Mouse (Mus musculus) CD4-positive, CD25-positive, alpha-beta regulatory T cell (primary cell): ENCODE data around the gene Olfr603. TPM values are rescaled to one million over a fixed set of nuclear protein-coding genes. Genes with fewer than 3 reads are reported as not detected.

Source experiments
- polyA plus RNA-seq: library from polyadenylated mRNA; unstranded; fragments of 100-300 nt; shearing (Covaris generic); gene quantifications from one replicate; pipeline ENCODE4 v1.2.1, GENCODE M21; 2017

Gene Olfr603
- polyA plus RNA-seq, result not detected

DNA sequence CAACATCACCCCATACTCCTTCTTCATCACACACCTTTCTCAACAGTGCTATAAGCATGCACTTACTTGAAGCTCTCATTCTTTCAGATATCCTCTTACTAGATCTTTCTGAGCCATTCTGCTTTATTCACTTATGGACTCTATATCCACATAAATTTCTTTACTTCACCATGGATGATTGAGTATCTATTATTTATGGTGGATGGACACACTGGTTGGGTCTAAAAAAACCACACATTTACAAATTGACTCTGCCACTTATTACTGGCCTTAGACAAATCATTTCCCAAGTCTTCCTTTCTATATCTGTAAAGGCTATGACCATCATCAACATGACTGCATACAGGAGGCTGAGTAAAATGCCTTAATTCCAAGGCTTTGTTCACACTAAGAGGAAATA lies at the start of gene Olfr603:
Gene Olfr603 (minus strand): TSS at position 101 of the 400 bp plus-strand sequence.

DNA sequence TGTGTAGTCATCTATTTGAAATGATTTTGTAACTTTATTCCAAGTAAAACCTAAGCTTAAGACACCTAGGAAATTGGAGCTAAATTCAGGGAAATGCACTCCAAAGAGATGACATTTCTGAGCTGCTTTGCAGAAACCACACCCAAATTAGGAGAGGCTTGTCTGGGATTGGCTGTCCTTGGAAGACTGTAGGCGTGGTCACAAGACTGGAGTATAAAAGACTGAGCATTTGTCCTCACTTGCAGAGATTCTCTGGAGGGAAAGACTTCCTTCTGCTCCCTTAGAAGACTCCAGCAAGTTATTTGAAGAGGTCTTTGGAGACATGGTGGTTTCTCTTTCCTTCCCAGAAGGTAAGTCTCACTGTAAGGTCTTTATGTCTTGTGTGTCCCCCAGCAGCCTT lies 28.8 kb upstream of the Olfr603 start, which contains the start of gene Usp17lc:
Gene Usp17lc (plus strand): TSS at position 301 of the 400 bp plus-strand sequence.

GRCm38 (mm10) chr7:103362555-103362954 lies 23.4 kb downstream of the Olfr603 start, which contains the start of gene Olfr601:
Gene Olfr601 (minus strand): TSS chr7:103362655.

DNA sequence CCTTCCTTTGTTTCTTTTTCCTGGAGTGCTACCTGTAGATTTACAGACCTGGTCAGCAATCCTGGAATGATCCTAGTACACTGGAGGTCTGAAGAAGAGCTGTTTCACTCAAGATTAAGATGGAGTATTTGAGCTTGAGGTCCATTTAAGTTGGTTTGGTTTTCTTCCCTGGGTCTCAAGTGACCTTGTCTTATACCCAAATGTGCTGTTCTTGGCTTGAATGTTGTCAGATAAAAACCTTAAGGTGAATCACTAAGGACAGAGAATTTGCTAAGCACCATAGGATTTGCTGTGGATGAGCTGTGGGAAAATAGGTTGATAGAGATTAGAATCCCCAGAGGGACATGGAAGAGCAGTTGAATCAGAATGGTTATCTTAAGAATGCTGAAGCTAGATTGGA lies 36.4 kb downstream of the Olfr603 start, which contains the start of gene Olfr600:
Gene Olfr600 (minus strand): TSS at position 101 of the 400 bp plus-strand sequence.

DNA sequence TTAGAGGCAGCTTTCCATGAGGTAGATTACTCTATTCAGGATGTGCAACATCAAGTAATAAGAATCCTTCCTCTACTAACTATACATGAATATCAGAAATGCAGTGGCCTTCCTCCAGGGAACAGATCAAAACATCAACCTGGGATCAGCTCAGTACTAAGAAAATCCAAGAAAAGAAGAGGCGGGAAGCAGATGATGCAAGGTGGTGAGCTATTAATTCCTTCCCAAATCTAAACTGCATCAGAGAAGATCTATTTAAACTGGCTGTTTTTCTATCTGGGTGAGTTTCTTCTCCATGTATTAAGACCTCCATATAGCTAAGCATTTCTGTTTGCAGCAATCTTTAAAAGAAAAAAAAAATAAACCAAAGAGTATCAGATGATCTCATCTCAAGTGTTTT lies 50.4 kb downstream of the Olfr603 start, which contains the start of gene Olfr599:
Gene Olfr599 (plus strand): TSS at position 301 of the 400 bp plus-strand sequence.

Other genes with a start within 250 kb of the Olfr603 start
- not detected for gene Olfr588-ps1, start 245.3 kb downstream of the Olfr603 start, polyA plus RNA-seq
- not detected for gene Olfr589, start 229.8 kb downstream of the Olfr603 start, polyA plus RNA-seq
- gene Olfr591, start 207.8 kb downstream of the Olfr603 start, polyA plus RNA-seq, result not detected
- not detected for gene Olfr592, start 201.4 kb downstream of the Olfr603 start, polyA plus RNA-seq
- gene Olfr593, start 174.3 kb downstream of the Olfr603 start, polyA plus RNA-seq, result not detected
- not detected for gene Olfr594, start 169.2 kb downstream of the Olfr603 start, polyA plus RNA-seq
- not detected for gene Usp17ld, start 133.7 kb downstream of the Olfr603 start, polyA plus RNA-seq
- gene Olfr596, start 80.5 kb downstream of the Olfr603 start, polyA plus RNA-seq, result not detected
- 0.11 TPM for gene Olfr597, start 69.9 kb downstream of the Olfr603 start, polyA plus RNA-seq
- gene Olfr598, start 62.6 kb downstream of the Olfr603 start, polyA plus RNA-seq, result not detected
- gene Olfr599, start 50.3 kb downstream of the Olfr603 start, polyA plus RNA-seq, result not detected
- 0.19 TPM for gene Olfr600, start 36.5 kb downstream of the Olfr603 start, polyA plus RNA-seq
- 0.16 TPM for gene Olfr601, start 23.5 kb downstream of the Olfr603 start, polyA plus RNA-seq
- not detected for gene Usp17lc, start 28.9 kb upstream of the Olfr603 start, polyA plus RNA-seq
- not detected for gene Olfr605, start 59.3 kb upstream of the Olfr603 start, polyA plus RNA-seq
- not detected for gene Olfr606, start 62.9 kb upstream of the Olfr603 start, polyA plus RNA-seq
- gene Olfr607, start 78.0 kb upstream of the Olfr603 start, polyA plus RNA-seq, result 0.07 TPM
- gene Olfr608, start 83.7 kb upstream of the Olfr603 start, polyA plus RNA-seq, result not detected
- not detected for gene Olfr609, start 111.9 kb upstream of the Olfr603 start, polyA plus RNA-seq
- gene Olfr610, start 125.9 kb upstream of the Olfr603 start, polyA plus RNA-seq, result not detected
- not detected for gene Olfr611, start 134.7 kb upstream of the Olfr603 start, polyA plus RNA-seq
- gene Olfr612, start 156.5 kb upstream of the Olfr603 start, polyA plus RNA-seq, result not detected
- gene Olfr613, start 161.9 kb upstream of the Olfr603 start, polyA plus RNA-seq, result not detected
- gene Olfr615, start 169.9 kb upstream of the Olfr603 start, polyA plus RNA-seq, result not detected
- gene Olfr616, start 183.0 kb upstream of the Olfr603 start, polyA plus RNA-seq, result not detected
- gene Olfr617, start 186.9 kb upstream of the Olfr603 start, polyA plus RNA-seq, result not detected
- not detected for gene Olfr618, start 203.9 kb upstream of the Olfr603 start, polyA plus RNA-seq
- not detected for gene Olfr619, start 214.4 kb upstream of the Olfr603 start, polyA plus RNA-seq
- gene Olfr620, start 226.4 kb upstream of the Olfr603 start, polyA plus RNA-seq, result 0.11 TPM